Mouse (Mus musculus): ENCODE measurements at regions not wholly inside any gene's neighbourhood (a gene's known extent, or its start where the extent isn't known, plus 50 kb on each side); places are given as distances from the start of the nearest gene placed in this dataset.

GRCm38 (mm10) chr2:114812903-114813290, 158.1 kb upstream of the Dph6 start:
- TF ChIP-seq POLR2A (IDR thresholded peaks at IDR 0.05; ENCODE audit: control insufficient read depth in 1 of 2, insufficient read depth in 1 of 2, low read depth in 1 of 2, low read length in 2 of 2, poor library complexity in 1 of 2): no peak
- no peak for TF ChIP-seq ELF1 (IDR thresholded peaks at IDR 0.05; ENCODE audit: low read depth, low read length)
- TF ChIP-seq CTCF (IDR thresholded peaks at IDR 0.05 in 2 of 3, conservative IDR thresholded peaks at IDR 0.05 in 1 of 3; ENCODE audit: control insufficient read depth in 1 of 3, insufficient read depth in 1 of 3, low read depth in 2 of 3, low read length in 3 of 3, poor library complexity in 1 of 3, severe bottlenecking in 1 of 3): no peak

Data from MEL (cell line).